Mouse (Mus musculus) mature B cell (primary cell): ENCODE results near the gene Avp.
"Not testable (repeated sequence)": the region's sequence is repeated elsewhere in the genome, so short reads cannot be mapped to it uniquely, and the experiment has no call there.

ENCODE experiments used
- in situ Hi-C: fragments of 300-500 bp; cut with MboI; formaldehyde crosslinking; loops from 2 replicates; pipeline ENCODE4 v1.14.3; 2019

The Avp gene

GRCm38 (mm10) chr2:130582552-130582951 is at the start of gene Avp:
Gene Avp, minus strand, starts transcription at chr2:130582554.
- in situ Hi-C loops = no loop called here

- in situ Hi-C loops = no loop called here
These were observed 47.5 kb upstream of the Avp start, which contains the start of the genes Fastkd5 and Ubox5 for GRCm38 (mm10) chr2:130629839-130630203. Gene Fastkd5, minus strand, starts transcription at chr2:130630027. Gene Ubox5, minus strand, starts transcription at chr2:130630038.

DNA sequence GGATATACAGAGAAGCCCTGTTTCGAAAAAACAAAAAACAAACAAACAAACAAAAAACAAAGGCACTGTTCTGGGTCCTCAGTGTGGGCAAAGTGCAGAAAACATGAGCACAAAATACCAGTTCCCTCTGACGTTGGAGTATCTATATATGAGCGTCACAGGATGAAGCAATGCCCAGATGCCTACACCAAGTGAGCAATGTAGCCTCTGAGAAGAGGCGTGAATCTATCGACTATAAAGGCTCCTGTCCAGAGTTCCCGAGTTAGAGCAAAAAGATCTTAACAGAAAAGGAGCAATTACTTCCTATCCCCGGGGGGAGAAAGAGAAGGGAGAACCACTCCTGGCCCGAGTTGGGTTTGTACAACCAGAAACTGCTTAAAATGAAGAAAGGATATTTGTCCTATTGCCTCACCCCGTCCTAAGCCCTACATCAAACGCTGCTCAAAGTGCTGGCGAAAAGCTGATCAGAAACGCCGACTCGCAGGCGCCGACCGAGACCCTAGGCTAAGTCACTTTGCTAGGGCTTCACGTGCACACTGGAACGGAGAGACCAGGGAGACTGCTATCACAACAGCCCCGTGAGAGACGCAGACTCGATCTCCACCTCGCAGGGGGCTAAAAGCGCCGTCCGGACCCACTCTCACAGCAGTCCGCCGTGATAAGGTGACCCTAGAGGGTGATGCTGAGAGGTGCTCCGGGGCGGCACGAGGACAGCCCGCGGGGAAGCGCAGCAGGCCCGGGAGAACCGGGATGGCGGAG is 46.9 kb upstream of the Avp start:
- in situ Hi-C loops = no loop called here

GRCm38 (mm10) chr2:130628424-130628823 is 46.1 kb upstream of the Avp start:
- in situ Hi-C loops = no loop called here

DNA sequence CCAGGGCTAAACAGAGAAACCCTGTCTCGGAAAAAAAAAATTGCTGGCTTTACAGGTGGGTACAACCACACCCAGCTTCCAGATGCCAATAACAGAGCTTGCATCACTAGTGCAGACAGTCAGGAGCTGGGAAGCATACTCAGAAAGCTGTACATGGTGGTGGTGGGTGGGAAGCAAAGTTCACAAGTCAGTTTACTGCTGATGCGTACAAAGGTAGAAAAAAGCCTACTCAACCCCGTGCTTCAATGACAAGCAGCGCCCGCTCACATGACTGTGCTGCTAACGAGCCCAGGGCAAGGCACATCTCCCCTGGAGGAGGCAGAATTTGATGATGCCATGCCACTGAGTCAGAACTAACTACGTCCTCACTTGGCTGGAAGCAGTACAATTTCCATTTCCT is 36.6 kb upstream of the Avp start:
- in situ Hi-C loops = no loop called here

DNA sequence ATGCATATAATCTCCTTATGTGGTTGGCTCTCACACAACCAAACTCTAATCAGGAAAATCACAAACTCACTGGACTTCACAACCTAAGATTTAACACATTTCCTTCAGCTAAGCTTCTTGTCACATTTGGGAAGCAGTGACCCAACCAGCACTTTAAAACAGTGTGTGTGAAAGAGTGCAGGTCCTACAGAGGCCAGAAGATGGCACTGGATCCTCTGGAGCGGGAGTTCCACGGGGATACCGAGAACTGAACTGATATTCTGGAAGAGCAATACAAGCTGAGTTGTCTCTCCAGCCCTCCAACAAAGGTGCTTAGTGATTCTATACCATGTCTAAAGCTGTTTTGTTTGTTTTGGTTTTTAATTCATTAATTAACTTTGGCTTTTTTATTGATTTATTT is 30.7 kb upstream of the Avp start:
- in situ Hi-C loops = no loop called here

DNA sequence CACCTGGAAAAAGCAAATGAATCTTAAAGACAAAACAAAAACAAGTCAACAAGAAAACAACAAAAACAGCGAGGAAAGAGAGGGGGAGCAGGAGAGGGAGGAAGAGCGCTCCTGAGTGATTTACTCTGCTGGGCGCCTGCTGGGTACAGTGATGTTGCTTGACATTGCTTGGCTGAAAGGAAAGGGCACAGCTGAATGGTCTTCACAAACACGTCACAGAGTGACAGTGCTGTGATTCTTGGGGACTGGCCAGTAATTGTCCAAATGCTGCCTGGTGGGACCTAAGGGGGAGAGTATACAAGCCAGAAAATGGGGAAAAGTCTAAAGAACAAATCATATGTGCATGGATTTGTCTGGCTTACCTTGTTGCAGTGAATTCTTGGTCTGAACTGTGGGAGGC is 19.8 kb upstream of the Avp start:
- in situ Hi-C loops = no loop called here

DNA sequence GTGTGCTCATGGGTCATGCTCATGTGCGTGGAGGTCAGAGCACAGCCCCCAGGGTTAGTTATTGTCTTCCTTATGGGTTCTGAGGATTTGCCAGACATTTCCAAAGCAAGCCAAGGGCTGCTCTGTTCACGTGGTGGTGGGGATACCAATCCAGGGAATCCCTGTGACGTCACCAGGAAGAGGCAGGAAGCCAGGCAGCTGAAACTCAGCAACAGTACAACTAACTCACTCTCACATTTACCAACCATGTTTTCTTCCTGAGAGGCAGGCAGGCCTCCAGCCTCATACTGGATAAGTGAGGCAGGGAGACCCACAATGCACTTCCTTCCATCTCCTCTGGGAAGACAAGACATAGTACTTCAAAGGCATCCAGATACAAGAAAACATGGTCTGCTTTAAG is 16.0 kb upstream of the Avp start:
- in situ Hi-C loops = no loop called here

- in situ Hi-C loops = no loop called here
These were observed 15.3 kb upstream of the Avp start for GRCm38 (mm10) chr2:130597601-130598010.

- in situ Hi-C loops = no loop called here
These were observed 13.2 kb upstream of the Avp start for GRCm38 (mm10) chr2:130595596-130595995.

DNA sequence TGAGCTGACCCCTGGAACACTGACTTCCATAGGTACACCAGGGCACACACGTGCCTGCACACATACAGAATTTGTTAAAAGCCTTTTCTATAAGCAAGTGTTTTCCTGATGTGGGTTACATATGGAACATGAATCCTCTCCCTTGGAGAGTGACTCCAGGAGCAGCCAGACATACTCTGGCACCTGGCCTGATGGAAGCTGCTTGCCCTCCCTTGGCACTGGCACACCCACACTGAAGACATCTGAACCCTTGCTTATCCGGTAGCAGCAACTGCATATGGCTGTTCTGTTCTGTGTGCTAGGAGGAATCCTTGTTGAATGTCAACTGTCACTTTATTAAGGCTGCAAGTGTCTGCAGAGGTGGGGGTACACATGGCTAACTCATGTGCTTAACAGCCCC is 8.7 kb upstream of the Avp start:
- in situ Hi-C loops = no loop called here

GRCm38 (mm10) chr2:130589761-130590160 is 7.4 kb upstream of the Avp start:
- in situ Hi-C loops = no loop called here

- in situ Hi-C loops = no loop called here
These were observed 6.8 kb upstream of the Avp start for GRCm38 (mm10) chr2:130589157-130589556.

GRCm38 (mm10) chr2:130588373-130588772 is 6.0 kb upstream of the Avp start:
- in situ Hi-C loops = no loop called here

- in situ Hi-C loops = no loop called here
These were observed 3.7 kb upstream of the Avp start for GRCm38 (mm10) chr2:130586016-130586415.

DNA sequence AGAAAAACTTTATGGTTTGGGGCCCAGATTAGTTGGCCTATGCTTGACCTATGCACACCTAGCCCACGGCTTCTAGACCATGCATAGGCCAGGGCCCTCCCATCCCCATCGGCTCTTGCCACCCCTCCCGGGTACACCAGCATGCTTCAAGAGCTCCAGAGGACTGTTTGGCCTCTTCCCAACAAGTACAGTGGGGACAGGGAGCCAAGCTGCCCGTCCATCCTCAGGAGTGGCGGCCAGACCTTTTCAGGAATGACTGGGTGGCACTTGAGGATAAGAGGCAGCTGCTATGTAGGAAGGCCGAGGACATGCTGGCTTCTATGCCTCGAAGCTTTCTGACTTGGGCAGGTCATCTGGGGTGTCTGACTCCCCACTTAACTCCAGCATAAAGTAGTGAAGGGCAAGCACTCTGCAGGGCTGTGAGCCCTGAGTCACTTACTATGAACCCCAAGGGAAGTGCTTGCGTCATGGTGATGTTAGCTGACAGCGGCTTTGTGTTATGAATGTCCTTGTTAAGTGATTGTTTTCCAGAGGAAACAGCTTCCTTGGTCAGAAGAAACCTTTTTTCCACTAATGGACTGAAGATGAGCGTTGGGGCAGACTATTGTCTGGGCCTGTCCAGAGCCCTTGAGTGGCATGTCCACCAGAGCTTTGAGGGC is 1.7 kb upstream of the Avp start:
- in situ Hi-C loops = no loop called here

DNA sequence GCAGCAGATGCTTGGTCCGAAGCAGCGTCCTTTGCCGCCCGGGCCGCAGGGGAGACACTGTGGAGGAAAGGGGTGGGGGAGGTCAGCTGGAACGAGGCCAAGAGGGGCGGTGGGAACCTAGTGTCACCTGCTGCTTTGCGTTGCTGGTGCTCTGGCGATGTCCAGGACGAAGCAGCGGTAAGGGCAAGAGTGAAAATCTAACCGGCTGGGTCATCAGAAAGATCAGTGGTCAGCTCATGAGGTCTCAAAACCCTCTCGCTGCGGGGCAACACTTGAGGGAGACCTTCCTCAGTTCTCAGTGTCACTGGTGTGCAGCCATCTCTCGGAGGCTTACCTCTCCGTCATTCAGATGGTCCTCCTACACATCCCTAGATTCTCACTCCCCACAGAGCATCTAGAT is 1.2 kb downstream of the Avp start:
- in situ Hi-C loops = no loop called here

- in situ Hi-C loops = no loop called here
These were observed 2.6 kb downstream of the Avp start for GRCm38 (mm10) chr2:130579791-130580190.

- in situ Hi-C loops = no loop called here
These were observed 4.2 kb downstream of the Avp start for GRCm38 (mm10) chr2:130578148-130578547.

DNA sequence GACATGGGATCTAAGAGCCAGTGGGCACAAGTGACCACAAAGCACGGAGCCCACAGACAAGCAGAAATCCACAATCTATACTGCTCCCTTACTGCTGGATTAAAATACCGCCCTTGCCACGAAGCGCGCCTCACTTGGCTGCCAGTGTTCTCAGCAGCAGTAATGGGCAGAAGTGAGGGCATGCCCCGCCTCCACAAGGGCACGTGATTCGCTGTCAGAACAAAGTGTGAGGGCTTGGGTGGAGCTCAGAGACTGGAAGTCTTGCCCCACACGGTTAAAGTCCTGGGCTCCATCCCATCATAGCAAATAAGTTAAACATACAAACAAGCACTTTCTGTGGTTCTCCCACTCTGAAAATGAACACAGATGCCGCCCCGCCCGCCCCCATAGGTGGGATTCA is 4.7 kb downstream of the Avp start:
- in situ Hi-C loops = no loop called here

DNA sequence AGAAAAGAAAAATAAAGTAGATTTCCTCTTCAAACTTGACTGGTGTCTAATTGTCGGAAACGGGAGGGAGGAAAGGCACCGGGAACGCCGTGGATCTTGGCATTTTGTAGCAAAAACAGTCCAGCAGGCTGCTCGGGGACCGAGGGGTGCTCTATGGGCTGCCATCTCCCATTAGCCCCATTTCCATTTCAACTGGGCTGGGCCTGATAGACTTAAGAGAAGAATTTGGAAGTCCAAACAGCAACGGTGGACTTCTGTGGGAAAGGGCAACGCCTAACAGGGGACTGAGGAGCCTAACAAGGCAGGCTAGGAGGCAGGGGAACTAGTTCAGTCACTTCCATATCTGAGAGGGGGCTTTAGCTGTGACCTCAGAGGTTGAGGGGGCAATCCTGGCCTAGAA is 5.3 kb downstream of the Avp start:
- in situ Hi-C loops = no loop called here

DNA sequence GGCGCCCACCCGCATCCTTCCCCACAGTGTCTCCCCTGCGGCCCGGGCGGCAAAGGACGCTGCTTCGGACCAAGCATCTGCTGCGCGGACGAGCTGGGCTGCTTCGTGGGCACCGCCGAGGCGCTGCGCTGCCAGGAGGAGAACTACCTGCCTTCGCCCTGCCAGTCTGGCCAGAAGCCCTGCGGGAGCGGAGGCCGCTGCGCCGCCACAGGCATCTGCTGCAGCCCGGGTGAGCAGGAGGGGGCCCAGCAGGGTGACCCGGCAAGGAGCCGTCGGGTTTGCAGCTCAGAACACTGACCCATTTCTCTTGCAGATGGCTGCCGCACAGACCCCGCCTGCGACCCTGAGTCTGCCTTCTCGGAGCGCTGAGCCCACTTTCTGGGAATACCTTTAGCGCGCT is 5.8 kb downstream of the Avp start:
- in situ Hi-C loops = not testable (repeated sequence)

GRCm38 (mm10) chr2:130575873-130576272 is 6.5 kb downstream of the Avp start, which contains the start of gene Oxt:
Gene Oxt, plus strand, starts transcription at chr2:130576173.
- in situ Hi-C loops = no loop called here

DNA sequence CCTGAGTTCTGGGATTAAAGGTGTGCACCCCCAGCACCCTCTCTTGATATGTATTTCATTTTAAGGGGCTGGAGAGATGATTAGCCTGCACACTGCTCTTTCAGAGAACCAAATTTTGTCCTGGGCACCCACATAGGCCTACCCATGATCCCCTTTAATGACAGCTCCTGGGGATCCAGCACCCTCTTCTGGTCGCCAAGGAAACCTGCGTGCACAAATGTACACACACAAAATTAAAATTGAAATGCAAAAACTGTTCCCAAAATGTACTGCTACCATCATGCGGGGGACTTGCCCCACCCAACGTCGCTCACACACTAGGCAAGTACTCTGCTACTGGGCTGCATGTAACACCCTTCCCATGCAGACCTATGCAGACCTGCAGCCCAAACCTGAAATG is 7.4 kb downstream of the Avp start:
- in situ Hi-C loops = no loop called here
